Mouse (Mus musculus): ENCODE data around the gene Chd9.

DNA sequence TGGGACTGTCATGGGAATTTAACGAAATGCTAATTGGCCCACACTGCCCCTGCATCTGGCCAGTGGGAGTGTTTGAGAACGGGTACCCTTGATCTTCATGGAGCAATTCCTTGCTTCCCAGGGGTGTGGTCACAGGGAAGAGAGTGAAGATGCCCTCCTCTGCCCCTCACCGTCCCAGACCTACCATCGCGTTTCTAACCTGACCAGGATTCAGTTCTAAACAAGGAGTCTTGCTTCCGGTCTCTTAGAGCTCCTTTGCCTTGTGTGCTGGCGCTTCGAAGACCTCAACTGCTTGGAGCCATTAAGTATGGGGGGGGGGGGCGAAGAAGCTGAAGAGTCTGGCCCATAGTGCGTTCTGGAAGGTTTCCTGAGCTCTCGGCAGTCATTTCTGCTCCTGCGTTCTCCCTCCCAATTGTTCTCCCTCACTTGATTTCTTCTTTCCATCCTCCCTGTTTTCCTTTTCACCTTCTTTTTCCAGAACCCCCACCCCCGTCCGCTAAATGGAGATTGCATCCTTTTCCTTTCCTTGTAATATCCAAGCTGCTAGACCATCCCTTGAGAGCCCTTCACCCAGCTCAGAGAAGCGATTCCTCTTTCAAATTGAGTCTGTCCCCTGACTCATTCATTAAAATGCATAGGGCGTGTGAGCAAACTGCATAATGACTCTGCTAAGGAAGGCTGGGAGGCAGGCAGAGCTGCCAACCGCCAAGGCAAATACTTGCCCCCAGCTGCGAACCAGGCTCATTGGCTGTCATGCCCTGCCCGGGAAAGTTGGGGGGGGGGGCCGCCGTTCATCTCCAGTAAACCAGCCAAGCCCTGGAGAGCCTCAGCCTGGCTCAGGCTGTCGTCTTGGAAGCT lies 42.0 kb downstream of the Chd9 start:
- no peak for TF ChIP-seq CTCF (IDR thresholded peaks at IDR 0.05; ENCODE audit: borderline replicate concordance, insufficient read depth, low read depth, low read length)
- TF ChIP-seq POLR2A (IDR thresholded peaks at IDR 0.05; ENCODE audit: borderline replicate concordance, insufficient read depth, low read length): no peak

All from cerebellum, adult 2 months (tissue).